Mouse (Mus musculus) heart, embryonic 12.5 days (tissue): ENCODE data around the gene B3gnt7. TPM values are rescaled to one million over a fixed set of nuclear protein-coding genes. Genes with fewer than 3 reads are reported as not detected.

Experiments used
- ATAC-seq: fragments of 200-750 bp; cut with Nextera tagmentation; 2 replicates; pipeline ENCODE4 v1.8.0; 2017; ENCODE audit warnings: moderate TSS enrichment, moderate library complexity; ENCODE audit not compliant: insufficient number of reproducible peaks, low FRiP score
- H3K27ac ChIP-seq: fragments of 300-500 bp; sonication (generic); 2 replicates; pipeline ENCODE4 v1.5.1; 2016; ENCODE audit warnings: mild to moderate bottlenecking, moderate library complexity; ENCODE audit not compliant: poor library complexity, severe bottlenecking
- H3K27me3 ChIP-seq: fragments of 300-500 bp; sonication (generic); replicated peaks from 2 replicates; pipeline ENCODE4 v1.6.1; 2016; ENCODE audit warnings: mild to moderate bottlenecking, moderate library complexity
- H3K36me3 ChIP-seq: fragments of 300-500 bp; sonication (generic); 2 replicates; pipeline ENCODE4 v1.6.1; 2016; ENCODE audit warnings: mild to moderate bottlenecking, moderate library complexity
- H3K4me1 ChIP-seq: fragments of 300-500 bp; sonication (generic); replicated peaks from 2 replicates; pipeline ENCODE4 v1.6.1; 2016; ENCODE audit warnings: mild to moderate bottlenecking
- H3K4me2 ChIP-seq: fragments of 300-500 bp; sonication (generic); 2 replicates; pipeline ENCODE4 v1.6.1; 2016; ENCODE audit warnings: mild to moderate bottlenecking, moderate library complexity
- H3K4me3 ChIP-seq: fragments of 300-500 bp; sonication (generic); 2 replicates; pipeline ENCODE4 v1.5.1; 2016; ENCODE audit warnings: mild to moderate bottlenecking
- H3K9ac ChIP-seq: fragments of 300-500 bp; sonication (generic); 2 replicates; pipeline ENCODE4 v1.6.1; 2016; ENCODE audit warnings: mild to moderate bottlenecking, moderate library complexity
- H3K9me3 ChIP-seq: fragments of 300-500 bp; sonication (generic); replicated peaks from 2 replicates; pipeline ENCODE4 v1.6.1; 2016; ENCODE audit warnings: mild to moderate bottlenecking, moderate library complexity
- WGBS: fragments of 180-500 bp; shearing (Covaris S2); methylation state at CpG from one replicate; pipeline ENCODE4 v1.1.7; 2016; 5-methylcytosine and 5-hydroxymethylcytosine counted together
- polyA plus RNA-seq: library from polyadenylated mRNA; unstranded; fragments of >200 nt; fragmentation: Nextera tagmentation; extraction: Ambion mirVana; gene quantifications from 2 replicates; pipeline ENCODE4 v1.2.1, GENCODE M21; 2016

B3gnt7 gene
- polyA plus RNA-seq = 6.3 and 7.1 TPM in 2 replicates

DNA sequence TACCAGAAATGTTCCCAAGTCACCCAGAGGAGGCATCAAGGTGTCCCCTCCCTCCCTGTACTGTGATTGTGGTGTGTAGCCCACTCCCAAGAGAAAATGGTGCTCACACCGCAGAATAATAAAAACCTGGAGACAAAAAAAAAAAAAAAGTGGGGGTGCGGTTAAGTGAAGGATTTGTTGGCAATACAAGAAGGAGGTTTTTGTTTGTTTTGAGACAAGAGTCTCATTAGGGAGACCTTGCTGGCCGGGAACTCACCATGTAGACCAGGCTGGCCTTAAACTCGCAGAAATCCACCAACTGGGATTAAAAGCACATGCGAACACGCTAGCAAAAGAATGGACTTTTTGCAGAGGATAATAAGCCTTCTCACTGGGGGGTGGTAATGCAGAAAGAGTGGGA lies at the start of gene B3gnt7:
Gene B3gnt7, plus strand, starts transcription at position 301 of the 400 bp plus-strand sequence.
- Histone ChIP-seq H3K4me1 (peaks cover 11% of the 10 kb centered on the region; the same call in 1 of the 2 replicates), H3K36me3 (no peaks in the 10 kb centered on the region), H3K4me2 (peak within 1 kb of the TSS; percentile 96), H3K27me3 (peaks cover 63% of the 10 kb centered on the region), H3K4me3 (peak within 1 kb of the TSS; percentile 64), H3K9me3 (no peaks in the 10 kb centered on the region), H3K27ac (no peak within 1 kb of the TSS), H3K9ac (peak within 1 kb of the TSS; percentile 55)
- 38% methylated on average over 6 of the region's 6 CpGs for WGBS
- no peak for ATAC-seq

- no peak overlapping the region for H3K4me2 ChIP-seq
- H3K9ac ChIP-seq = no peak overlapping the region
- no peaks in the 10 kb centered on the region for H3K9me3 ChIP-seq
- no peaks in the 10 kb centered on the region for H3K27me3 ChIP-seq
- peaks cover 7% of the 10 kb centered on the region for H3K36me3 ChIP-seq
- WGBS = 77% methylated on average over 8 of the region's 8 CpGs
- no peak for ATAC-seq
- H3K27ac ChIP-seq = no peak overlapping the region
- H3K4me1 ChIP-seq = peaks cover 13% of the 10 kb centered on the region
- H3K4me3 ChIP-seq = no peak overlapping the region
Observed at GRCm38 (mm10) chr1:86253410-86253809, 49.2 kb upstream of the B3gnt7 start.

DNA sequence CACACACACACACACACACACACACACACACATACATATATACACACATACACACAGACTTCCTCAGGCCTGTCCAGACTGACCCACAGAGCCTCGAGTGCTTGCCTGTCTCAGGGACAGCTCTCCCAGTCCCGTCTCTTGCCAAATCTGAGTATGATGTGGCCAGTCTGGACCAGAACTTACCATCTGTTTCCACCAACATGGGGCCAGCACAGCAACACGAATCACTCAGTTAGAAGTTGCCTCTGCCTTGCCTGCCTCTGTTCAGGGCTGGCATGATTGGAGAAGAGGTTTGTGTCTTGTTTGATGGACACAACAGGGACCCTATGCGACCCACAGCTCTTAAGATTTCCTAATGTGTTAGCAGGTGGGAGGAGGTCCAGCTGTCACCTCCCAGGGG lies 46.3 kb upstream of the B3gnt7 start:
- Histone ChIP-seq H3K4me1 (peaks cover 11% of the 10 kb centered on the region), H3K27ac (no peak overlapping the region), H3K9ac (no peak overlapping the region), H3K27me3 (no peaks in the 10 kb centered on the region), H3K36me3 (no peaks in the 10 kb centered on the region), H3K9me3 (no peaks in the 10 kb centered on the region), H3K4me2 (no peak overlapping the region), H3K4me3 (no peak overlapping the region)
- WGBS = 70% methylated on average over 4 of the region's 4 CpGs
- no peak for ATAC-seq

DNA sequence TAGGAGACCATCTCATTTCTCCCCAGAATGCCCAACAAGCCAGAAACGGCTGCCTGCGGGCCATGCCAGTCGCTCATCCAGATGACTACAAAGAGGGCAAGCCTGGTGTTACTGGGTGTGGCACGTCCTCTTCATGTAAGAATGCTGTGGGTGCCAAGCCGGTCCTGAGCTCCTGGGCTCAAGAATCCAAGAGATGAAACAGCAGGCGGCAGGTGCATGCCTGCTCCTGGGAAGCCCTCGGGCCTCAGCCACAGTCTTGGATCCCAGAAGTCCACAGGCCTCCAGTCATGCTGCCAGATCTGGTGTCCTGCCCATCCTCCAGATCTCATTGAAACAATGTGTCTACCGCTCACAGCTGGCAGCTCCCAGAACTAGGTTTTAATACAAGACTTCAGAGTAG lies 45.4 kb upstream of the B3gnt7 start:
- H3K9ac ChIP-seq = no peak overlapping the region
- 84% methylated on average over 8 of the region's 8 CpGs for WGBS
- ATAC-seq = no peak

DNA sequence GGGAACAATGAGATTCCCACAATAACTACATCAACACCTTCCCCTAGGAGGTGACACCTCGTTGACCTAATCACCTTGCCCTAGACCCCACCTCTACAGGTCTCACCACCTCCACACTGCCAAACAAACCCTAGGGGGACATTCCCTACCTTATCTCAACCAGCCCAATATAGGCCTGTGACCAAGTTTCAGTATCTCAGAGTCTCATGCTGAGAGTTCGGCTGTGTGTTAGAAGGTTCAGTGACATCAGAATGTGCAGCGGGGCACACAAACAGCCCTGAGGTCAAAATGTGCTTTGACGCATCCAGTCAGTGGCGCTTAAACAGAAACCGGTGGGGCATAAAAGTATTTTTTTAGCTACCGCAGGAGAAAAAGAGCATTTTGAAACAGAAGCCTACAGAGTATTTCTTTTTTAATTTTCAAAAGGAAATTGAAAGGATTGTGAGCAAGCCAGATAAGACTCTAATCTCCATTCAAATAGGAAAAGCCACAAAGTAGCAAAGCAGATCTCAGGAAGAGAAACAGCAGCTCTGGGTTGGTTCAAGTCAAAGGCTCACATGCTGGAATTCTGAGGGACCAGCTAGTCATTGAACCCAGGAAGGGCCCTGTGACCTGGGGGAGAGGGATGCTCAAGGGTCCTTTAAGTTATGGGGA lies 44.3 kb upstream of the B3gnt7 start:
- H3K9ac ChIP-seq = no peak overlapping the region
- WGBS = 42% methylated on average over 7 of the region's 7 CpGs
- H3K4me3 ChIP-seq = no peak overlapping the region
- no peak for ATAC-seq
- H3K4me2 ChIP-seq = no peak overlapping the region
- H3K9me3 ChIP-seq = no peaks in the 10 kb centered on the region
- no peaks in the 10 kb centered on the region for H3K27me3 ChIP-seq
- H3K27ac ChIP-seq = no peak overlapping the region
- no peaks in the 10 kb centered on the region for H3K36me3 ChIP-seq
- H3K4me1 ChIP-seq = peaks cover 11% of the 10 kb centered on the region

More for the DNA sequence above, 45.4 kb upstream of the B3gnt7 start:
- Histone ChIP-seq H3K27me3 (no peaks in the 10 kb centered on the region), H3K4me1 (peaks cover 11% of the 10 kb centered on the region), H3K9me3 (no peaks in the 10 kb centered on the region), H3K4me3 (no peak overlapping the region), H3K4me2 (no peak overlapping the region), H3K27ac (no peak overlapping the region), H3K36me3 (no peaks in the 10 kb centered on the region)

DNA sequence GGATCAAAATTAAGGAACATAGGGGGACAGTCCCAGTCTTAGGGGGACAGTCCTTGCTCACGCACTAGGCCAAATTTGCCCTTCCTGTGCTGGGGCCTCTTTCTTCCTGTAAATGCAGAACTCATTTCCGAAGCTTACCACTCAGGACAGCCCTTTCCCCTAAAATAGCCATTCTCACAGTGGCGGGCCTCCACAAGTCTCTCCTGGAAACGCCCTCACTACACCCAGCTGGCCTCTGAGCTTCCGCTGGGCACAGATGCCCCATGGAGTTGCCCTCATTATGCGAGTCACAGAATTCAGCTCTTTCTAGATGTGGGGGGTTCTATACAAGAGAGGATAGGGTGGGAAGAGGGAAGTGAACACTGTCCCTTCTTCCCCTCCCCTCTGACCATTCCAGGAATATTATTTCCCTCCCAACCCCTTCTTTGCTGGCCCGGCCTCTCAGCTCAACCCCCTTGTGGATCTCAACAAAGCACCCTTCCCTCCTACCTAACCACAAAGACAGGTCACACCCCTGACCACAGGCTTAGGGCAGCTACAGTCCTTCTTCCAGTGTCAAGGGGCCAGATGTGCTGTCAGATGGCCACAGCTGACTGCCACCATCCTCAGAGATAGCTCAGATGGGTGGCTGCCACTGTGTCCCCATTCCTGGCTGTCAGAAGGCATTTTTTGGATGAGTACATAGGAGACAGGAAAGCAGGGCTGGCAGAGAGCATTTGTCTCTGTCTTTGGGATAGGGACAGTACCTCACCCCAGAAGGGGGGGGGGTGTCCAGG lies 38.9 kb upstream of the B3gnt7 start:
- H3K4me1 ChIP-seq = peaks cover 6% of the 10 kb centered on the region; the same call in 1 of the 2 replicates
- no peak overlapping the region for H3K4me2 ChIP-seq
- H3K4me3 ChIP-seq = no peak overlapping the region
- no peak overlapping the region for H3K27ac ChIP-seq
- WGBS = 52% methylated on average over 7 of the region's 7 CpGs
- H3K27me3 ChIP-seq = no peaks in the 10 kb centered on the region
- no peaks in the 10 kb centered on the region for H3K9me3 ChIP-seq
- no peak overlapping the region for H3K9ac ChIP-seq
- no peaks in the 10 kb centered on the region for H3K36me3 ChIP-seq
- ATAC-seq = no peak

GRCm38 (mm10) chr1:86265060-86265459 lies 37.6 kb upstream of the B3gnt7 start:
- Histone ChIP-seq H3K27ac (no peak overlapping the region), H3K4me3 (no peak overlapping the region), H3K27me3 (no peaks in the 10 kb centered on the region), H3K4me2 (no peak overlapping the region), H3K9me3 (no peaks in the 10 kb centered on the region), H3K4me1 (peaks cover 12% of the 10 kb centered on the region; the same call in 1 of the 2 replicates), H3K36me3 (no peaks in the 10 kb centered on the region), H3K9ac (no peak overlapping the region)
- WGBS = 60% methylated on average over 3 of the region's 3 CpGs
- ATAC-seq = no peak

DNA sequence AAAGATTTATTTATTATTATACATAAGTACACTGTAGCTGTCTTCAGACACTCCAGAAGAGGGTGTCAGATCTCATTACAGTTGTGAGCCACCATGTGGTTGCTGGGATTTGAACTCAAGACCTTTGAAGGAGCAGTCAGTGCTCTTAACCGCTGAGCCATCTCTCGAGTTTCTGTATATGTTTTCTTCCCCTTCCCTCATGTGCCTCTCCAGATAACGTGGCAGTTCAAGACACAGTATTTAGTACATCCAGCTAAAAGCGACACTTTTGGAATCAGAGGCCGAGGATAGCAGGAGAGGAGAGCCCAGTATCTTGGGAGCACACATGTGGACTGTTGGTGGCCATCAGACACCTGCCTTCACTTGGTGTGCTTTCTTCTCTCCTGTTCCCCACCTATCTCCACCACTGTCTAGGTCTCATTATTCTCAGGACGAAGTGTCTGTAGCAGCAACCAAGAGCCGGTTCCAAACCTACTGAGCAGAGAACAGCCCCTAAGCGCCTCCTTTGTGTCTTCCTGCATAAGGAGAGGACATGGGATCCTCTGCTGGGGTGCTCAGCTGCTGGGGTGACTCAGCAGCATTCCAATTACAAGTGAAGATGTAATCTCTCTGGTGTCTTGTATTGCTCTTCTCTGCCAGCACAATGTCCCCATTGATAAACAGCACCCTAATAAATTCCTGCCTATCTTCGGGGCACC lies 34.0 kb upstream of the B3gnt7 start:
- H3K36me3 ChIP-seq = no peaks in the 10 kb centered on the region
- H3K27ac ChIP-seq = no peak overlapping the region
- WGBS = 80% methylated on average over 9 of the region's 9 CpGs
- peaks cover 8% of the 10 kb centered on the region; the same call in 1 of the 2 replicates for H3K4me1 ChIP-seq
- no peak overlapping the region for H3K4me2 ChIP-seq
- no peaks in the 10 kb centered on the region for H3K9me3 ChIP-seq
- no peak for ATAC-seq
- H3K27me3 ChIP-seq = no peaks in the 10 kb centered on the region
- no peak overlapping the region for H3K9ac ChIP-seq
- no peak overlapping the region for H3K4me3 ChIP-seq

- no peak overlapping the region for H3K4me2 ChIP-seq
- H3K27me3 ChIP-seq = no peaks in the 10 kb centered on the region
- no peak overlapping the region for H3K4me3 ChIP-seq
- H3K4me1 ChIP-seq = peaks cover 8% of the 10 kb centered on the region; the same call in 1 of the 2 replicates
- no peak overlapping the region for H3K27ac ChIP-seq
- no peaks in the 10 kb centered on the region for H3K36me3 ChIP-seq
- WGBS = 77% methylated on average over 4 of the region's 4 CpGs
- no peak overlapping the region for H3K9ac ChIP-seq
- H3K9me3 ChIP-seq = no peaks in the 10 kb centered on the region
- no peak for ATAC-seq
Observed at GRCm38 (mm10) chr1:86269190-86269508, 33.5 kb upstream of the B3gnt7 start.

- no peak for ATAC-seq
- Histone ChIP-seq H3K27ac (no peak overlapping the region), H3K4me1 (peaks cover 8% of the 10 kb centered on the region; the same call in 1 of the 2 replicates), H3K36me3 (no peaks in the 10 kb centered on the region), H3K4me2 (no peak overlapping the region), H3K4me3 (no peak overlapping the region), H3K9ac (no peak overlapping the region), H3K9me3 (no peaks in the 10 kb centered on the region), H3K27me3 (no peaks in the 10 kb centered on the region)
- 81% methylated on average over 6 of the region's 6 CpGs for WGBS
Observed at GRCm38 (mm10) chr1:86271707-86272106, 30.9 kb upstream of the B3gnt7 start.

DNA sequence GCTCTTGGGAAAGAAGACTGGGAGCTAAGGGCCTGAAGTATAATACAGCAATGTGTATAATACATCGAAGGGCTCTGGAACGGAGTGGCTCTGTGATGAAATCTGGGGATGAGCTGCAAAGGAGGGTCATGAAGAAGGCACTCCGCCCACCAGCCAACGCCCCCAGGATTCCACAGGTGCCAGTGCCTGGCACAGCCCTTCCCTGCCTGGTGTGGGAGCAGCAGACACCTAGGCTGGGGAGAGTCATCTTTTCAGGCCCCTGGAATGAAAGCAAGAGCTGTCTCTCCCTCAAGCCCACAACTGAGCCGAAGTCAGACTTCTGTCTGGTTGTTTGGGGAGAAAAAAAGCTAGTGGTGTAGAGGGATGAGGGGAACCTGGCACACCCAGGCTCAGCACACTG lies 25.6 kb upstream of the B3gnt7 start:
- WGBS = 83% methylated on average over 5 of the region's 5 CpGs

More for the DNA sequence above, 25.6 kb upstream of the B3gnt7 start:
- Histone ChIP-seq H3K4me1 (no peaks in the 10 kb centered on the region), H3K9me3 (no peaks in the 10 kb centered on the region), H3K9ac (no peak overlapping the region), H3K27ac (no peak overlapping the region), H3K27me3 (no peaks in the 10 kb centered on the region), H3K36me3 (no peaks in the 10 kb centered on the region), H3K4me3 (no peak overlapping the region), H3K4me2 (no peak overlapping the region)
- no peak for ATAC-seq
